Mouse (Mus musculus) mouse embryonic stem cell (cell line): ENCODE measurements at regions not wholly inside any gene's neighbourhood (a gene's known extent, or its start where the extent isn't known, plus 50 kb on each side); places are given as distances from the start of the nearest gene placed in this dataset.

Experiments
- in situ Hi-C, 2 experiments: fragments of 300-500 bp; cut with MboI; formaldehyde crosslinking; loops; 1 replicate in 1 of 2; 3 replicates in 1 of 2; pipeline ENCODE4 v1.14.3; 2019 to 2020; ENCODE audit warnings: low sequenced_read_pairs in 2 of 2, low pct_unique_long_range_greater_than_20kb in 1 of 2, mixed read lengths in 1 of 2; ENCODE audit not compliant: unreplicated experiment in 1 of 2

DNA sequence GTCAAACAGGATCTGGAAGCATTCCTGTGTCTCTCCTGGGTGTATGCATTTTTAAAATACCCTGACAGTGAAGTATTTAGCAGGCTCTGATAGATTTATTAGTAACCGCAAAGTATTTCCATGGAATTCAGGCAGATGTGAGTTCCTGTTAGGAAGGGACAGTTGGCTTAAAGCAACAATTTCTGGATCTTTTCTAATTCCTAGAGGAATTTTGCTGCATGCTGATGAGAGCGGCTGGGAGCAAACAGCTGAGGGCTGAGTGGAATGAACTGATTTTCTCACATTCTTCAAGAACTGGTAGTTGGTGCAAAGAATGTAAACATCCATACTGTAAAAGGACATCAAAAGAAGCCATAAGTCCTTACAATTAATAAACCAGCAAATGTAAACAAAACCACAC lies 283.9 kb upstream of the Marcks start:
- in situ Hi-C loops = no loop called here

DNA sequence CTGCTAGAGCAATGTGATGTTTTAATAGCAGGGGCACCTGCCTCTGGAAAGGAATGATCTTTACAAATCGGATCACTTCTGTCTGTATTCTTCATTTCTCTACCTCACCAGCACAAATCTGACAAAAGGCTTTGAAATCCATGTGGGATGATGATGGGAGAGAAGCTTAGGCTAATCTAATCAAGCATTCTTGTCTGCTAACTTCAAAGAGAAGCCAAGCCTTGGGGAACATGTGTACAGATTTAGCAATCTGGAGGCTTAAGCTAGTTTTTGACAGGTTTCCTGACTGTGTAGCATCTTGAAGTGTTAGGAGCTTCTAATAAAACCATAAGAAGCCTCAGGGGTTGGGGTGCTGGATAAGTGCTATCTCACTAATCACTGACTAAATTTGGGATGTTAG lies 277.6 kb upstream of the Marcks start:
- in situ Hi-C loops = no loop called here

DNA sequence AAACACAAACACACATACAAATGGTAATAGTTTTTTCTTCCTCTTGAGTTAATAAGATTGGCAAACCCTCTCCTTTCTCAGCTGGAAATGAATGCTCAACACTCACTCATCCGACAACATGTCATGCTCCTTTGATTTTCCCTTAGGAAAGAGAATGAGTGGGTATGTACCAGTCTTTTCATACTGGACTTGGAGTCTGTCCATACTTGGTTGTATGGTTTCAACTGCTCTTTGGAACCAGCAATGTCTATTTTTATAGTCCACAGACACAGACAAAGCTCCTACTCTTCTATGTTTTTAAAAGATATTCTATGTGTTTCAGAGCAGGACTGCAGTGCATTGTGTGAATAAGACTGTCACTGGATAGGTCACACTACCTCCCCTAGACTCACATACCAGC lies 273.7 kb upstream of the Marcks start:
- in situ Hi-C loops = no loop called here

DNA sequence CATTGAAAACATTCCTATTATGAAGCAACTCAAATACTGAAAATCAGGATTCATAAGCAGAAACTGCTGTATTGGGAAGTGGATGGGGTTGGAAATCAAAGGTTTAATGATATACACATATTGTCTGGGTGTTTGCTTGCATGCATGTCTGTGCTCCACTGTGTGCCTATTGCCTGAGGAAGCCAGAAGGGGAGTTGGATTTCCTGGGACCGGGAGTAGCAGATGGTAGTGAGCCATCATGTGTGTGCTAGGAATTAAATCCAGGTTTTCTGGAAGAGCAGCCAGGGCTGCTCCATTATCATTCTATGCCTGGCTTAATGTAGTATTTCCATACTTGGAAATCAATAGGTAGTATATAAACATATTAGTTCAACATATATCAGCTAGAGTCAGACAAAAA lies 271.0 kb upstream of the Marcks start:
- in situ Hi-C loops = no loop called here

DNA sequence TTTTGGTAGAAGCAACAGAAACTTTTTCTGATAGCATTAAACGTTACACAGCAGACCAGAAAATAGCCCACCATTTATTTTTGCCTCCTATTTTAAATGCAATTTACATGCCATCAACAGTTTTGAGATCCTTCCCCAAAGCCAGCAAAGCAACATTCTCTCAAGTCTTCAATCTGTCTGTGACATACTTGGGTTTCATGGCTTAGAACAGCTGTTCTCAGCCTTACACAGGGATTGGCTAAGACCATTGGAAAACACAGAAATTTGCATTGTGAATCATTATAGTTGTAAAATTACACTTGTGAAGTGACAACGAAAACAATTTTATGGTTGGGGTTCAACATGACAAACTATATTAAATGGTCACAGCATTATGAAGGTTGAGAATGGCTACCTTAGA lies 268.8 kb upstream of the Marcks start:
- in situ Hi-C loops = no loop called here

DNA sequence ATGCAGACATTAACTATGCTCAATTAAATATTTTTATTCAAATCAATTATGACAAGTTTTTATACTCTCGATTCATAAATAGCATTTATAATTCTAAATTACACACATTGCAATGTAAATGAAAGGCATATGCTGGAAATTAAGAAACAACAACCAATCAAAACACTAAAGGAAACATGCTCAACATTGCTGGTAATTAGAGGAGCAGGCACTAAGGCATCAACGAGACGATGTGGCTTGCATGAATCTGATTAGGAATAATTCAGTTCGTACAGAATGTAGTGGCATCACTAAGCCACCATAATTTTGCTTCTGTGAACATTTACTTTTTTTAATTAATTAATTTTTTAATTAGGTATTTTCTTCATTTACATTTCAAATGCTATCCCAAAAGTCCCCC lies 266.2 kb upstream of the Marcks start:
- in situ Hi-C loops = no loop called here

DNA sequence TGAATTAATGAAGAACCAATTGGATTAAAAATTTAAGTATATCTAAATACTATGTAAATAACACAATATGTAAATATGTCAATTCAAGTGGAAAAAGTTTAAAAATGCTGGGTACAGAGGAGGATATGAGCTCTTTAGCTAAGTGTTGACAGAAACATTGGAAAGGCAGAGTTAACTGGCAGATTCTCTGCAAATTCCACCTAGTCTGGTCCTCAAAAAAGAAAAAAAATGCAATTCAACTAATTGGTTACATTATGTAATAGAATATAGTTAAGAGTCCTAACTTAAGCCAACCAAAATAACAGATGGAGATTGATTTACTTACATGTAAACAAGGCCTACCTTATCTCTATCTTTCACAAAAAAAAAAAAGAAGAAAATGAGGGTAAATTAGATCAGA lies 265.7 kb upstream of the Marcks start:
- in situ Hi-C loops = no loop called here

DNA sequence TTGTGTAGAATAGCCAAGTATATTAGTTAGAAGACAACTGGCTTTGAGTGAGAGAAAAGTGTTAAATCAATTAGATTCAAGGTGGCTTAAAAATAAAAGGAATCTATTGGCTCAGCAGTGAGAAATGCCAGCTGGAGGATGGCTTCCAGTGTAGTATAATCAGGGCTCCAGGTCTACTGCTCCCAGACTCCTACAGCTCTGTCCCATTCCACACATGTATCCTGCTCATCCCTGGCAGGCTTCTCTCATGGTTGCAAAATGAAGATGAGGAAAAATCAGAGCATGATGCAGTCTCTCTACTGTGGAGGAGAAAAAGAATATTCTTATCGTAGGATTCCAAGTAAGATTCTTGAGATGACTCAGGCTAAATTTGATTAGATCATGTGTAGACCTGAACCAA lies 263.7 kb upstream of the Marcks start:
- in situ Hi-C loops = no loop called here

DNA sequence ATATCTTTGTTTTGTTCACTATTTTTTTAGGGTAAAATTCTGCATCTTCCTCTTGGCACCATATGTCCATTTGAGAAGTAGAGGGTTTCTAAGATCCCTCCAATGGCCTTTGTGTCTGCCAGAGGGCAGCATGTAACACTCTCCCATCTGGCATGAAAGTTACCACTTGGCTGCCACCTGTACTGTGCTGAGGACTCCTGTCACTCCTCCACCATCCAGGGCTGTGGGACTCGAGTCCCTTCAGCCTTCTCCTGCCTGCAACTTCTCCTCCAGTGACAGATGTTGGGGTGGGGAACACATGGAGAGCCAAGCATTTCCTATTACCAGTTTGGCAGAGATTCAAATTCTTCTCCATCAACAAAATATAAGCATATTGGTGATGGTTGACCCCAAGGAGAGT lies 262.3 kb upstream of the Marcks start:
- in situ Hi-C loops = no loop called here

DNA sequence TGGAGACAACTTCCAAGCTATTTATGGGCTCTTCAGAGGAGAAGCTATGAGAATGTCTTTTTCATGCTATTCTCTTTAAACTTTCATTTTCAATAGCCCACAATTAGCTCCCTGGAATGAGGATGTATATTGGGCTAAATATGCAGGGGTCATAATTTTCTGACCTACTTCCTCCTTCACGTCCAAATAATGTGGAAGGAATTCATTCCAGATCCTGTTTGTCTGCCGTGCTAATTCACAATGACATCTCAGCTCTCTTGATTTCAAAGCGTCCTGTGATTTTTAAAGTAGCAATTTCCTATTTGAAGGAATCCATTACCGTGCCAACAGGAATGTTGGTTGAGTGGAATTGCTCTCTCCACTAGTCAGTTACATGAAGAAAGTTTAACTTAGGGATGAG lies 261.7 kb upstream of the Marcks start:
- in situ Hi-C loops = no loop called here

DNA sequence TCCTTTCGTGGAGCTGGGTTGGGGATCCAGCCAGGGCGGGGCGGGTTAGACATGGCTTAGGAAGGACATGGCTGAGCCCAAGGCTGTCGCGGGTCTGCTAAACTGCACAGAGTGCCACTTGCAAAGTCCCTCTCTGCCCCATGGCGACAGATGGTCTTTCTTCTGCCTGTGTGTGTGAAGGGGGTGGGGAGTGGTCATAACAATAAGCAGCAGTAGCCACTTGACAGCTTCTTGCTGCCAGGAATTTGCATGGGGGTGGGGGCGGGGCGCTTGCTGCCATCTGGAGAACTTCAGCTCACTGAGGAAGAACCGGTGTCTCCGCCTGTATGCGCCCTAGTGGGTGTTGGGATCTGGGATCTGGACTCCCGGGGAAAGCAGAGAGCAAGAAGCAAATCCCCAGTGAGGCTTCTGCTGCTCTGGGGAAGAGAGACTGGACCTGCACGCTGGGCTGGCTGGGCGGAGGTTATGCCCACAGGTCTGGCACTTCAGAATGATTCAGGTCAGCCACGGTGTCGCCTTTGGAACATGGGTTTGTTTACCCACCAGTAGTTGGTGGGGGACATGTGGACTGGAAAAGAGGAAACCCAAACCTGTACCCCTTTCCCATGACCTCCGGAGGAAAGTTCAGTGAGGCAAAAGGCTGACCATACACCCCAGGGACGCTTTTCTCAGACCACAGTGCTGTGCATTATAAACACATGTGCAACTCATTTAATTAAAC lies 258.7 kb upstream of the Marcks start:
- in situ Hi-C loops = no loop called here

DNA sequence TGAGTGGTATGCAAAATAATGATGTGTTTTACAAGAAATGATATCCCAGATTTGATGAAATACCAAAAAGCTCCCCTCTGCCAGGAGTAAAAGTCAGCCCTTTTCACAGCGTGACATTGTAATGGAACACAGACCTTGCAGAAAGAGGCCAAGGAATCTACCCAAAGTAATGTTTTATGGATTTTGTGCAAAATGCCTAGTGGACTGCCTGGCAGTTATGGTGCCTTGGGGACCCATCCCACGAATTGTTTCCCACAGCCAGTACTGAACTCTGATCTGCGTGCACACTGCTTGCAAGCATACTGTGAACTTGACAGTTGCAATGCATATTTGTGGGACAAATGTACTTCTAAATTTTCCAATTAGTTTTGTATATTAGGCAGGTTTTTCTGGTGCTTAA lies 251.3 kb upstream of the Marcks start:
- in situ Hi-C loops = no loop called here

DNA sequence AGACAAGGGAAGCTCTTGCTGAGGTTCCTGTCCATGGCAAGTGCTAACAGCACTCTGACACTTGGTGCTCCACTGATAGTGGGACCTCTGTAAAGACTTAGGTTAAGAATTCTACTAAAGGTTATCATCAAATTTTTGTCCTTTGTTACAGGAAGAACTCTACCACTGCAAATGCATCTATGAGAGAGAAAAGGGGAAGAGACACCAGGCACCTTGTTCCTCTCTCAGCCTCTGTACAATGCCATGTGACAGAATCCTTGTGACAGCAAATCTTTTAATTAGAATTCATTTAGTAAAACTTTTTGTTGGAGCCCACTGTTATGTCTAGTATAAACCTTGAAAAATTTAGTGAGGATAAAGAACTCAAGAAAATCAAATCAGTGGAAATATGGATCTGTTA lies 247.5 kb upstream of the Marcks start:
- in situ Hi-C loops = no loop called here

DNA sequence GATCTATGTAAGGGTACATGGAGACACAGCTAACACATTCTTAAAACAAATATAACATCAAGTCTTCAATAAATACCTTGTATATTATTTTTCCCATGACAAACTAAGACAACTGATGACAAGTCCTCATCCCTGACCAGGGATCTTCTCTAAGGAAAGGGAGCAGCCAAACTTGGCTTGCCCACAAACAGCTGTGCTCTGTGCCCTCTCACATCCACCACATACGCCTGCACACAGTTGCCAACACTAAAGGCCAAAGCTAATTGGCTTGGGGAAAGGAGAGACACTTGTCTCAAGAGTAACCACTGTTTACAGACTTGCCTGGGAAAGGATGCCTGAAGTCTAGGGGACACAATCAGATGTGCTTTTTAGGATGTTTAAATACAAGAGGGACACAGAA lies 241.3 kb upstream of the Marcks start:
- in situ Hi-C loops = no loop called here

DNA sequence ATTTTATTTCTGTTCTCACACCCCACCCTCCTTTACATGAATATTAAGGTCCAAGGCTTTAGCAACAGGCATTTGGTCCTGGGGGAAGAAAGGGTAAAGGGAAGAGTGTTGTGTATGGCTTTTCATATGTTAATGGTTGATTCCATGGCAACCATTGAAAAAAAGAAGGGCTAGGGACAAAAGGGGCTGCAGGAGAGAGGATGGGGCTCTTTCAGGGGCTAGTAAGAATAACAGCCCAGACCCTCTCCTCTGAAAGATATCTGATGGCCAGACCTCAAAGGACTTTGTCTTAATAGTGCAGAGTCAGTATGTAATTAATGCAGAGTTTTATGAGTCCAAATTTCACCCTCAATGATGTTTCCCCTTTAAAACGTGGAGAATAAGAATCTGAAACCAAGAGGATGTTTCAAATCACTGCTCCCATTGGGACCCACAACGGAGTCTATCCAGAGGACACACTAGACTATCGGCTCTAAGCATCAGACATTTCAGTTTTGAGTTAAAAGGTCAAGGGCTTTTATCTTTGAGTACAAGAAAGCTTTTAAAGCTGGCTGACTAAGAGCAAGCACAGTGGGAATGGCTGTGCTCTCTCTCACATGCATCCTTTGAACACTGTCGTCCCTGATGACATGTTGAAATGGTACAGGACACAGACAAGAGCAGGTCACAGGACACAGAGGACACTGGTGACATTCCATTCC lies 239.4 kb upstream of the Marcks start:
- in situ Hi-C loops = no loop called here

DNA sequence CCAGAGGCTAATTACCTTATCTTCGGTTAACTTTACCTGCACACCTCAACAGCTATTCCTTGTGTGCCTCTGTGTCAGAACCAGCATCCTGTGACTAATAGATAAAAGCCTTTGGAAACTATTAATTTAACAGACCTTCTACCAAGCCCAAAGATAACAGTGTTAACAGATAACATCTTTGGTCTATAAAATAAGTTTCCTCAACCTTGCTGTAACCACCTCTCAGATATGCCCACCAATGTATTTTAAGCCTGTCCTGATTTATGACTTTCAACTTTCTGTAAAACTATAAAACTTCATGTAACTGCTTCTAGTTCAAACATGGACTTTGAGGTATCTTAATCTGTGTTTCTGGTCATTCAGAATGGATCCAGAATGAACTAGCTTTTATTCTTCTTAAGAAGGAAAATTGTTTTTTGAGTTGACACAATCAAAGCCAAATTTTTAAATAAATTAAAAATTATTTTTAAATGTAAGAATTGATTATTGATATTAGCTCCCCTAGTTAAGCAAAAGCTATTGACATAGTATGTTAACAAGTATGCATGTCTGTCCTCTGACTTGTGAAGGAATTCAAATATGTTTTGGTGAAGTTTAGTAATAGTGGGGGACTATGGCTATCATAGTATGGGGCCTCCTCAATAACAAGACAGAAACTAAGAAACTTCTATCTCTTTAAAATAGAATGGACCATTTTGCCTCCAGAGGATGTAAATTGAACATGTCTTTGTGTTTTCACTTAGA lies 238.7 kb upstream of the Marcks start:
- in situ Hi-C loops = no loop called here

DNA sequence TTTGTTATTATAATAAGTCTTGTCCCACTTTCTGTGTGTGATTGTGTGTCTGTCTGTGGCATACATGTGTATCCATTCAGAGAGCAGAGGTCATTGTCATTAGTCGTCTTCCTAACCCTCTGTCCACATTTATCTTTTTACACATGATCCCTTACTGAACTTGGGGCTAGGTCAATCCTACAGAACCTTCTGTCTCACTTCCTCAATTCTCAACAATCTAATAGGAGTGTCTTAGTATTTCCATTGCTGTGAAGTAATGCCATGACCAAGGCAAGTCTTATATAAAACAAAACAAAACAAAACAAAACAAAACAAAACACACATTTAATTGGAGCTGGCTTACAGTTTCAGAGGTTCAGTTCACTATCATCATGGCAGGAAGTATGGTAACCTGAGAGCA lies 237.5 kb upstream of the Marcks start:
- in situ Hi-C loops = no loop called here

DNA sequence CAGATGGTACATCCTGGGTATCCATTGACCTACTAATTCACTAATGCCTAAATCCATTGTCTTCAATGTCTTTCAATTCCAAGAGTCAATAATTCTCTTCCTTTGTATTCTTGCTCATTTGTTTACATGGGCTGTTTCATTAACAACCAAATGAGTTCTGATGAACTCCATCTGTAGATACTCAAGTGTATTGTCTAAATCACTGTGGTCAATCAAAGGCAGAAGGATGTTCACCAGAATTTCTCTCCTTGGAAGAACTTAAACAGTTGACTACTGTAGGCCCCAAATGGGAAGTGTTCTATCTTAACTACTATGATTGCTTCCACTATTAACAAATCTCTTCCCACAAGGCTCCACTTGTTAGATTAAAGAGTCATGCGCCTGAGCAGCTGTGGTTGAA lies 236.9 kb upstream of the Marcks start:
- in situ Hi-C loops = no loop called here

DNA sequence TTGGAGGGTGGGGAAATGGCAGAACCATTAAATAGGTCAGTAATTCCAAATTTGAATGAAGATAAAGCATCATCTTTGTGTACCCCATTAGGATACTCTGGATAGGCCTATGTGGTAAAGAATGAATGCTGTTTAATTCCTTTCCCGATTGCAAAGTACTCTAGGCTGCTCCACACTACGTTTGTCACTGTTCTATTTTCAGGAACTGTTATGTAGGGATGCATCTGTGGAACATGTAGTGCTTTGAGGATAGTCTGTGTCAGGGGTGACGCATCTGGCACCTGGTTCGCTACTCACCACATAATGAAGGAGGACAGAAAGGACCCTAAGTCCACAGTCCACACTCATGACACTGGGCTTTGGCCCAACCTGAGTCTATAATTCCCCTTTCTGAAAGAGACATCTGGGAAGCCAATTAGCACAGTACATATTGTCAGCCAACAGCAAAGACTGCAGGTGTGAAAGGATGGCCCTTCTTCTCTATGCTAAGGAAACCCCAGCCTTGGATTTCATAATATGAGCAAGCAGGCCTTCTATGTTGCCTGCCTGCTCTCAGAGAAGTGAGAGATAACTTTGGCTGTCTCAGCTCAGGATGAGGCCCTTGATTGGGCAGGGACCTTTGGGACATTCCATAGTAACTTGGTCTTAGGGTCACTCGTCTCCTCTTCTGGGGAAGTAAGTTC lies 230.4 kb upstream of the Marcks start:
- in situ Hi-C loops = no loop called here
